Mouse (Mus musculus): ENCODE measurements around the gene Olfr51. TPM values are rescaled to one million over a fixed set of nuclear protein-coding genes. Genes with fewer than 3 reads are reported as not detected.
"Not testable (repeated sequence)": the region's sequence is repeated elsewhere in the genome, so short reads cannot be mapped to it uniquely, and the experiment has no call there.

The Olfr51 gene
- polyA plus RNA-seq, 2 experiments, result not detected

DNA sequence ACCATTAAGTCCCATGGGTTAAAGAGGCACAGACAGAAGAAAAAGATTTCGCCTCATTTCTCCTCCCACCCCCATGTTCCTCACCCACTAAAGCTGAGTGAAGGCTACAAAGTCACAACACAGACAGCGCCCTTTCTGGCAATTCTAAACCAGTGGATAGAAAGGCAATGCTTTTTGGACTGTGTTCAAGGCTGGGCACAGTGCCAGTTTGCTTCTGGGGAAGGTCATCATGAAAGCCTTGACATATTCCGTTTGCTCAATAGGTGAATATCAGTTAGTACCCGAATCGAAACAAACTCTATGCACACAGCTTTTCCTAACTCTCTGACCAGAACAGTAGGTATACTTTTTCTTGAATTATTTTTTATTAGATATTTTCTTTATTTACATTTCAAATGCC lies 8.4 kb downstream of the Olfr51 start:
- Histone ChIP-seq H3K27me3 (ENCODE audit: control insufficient read depth, insufficient read depth, low read length) (no peaks in the 10 kb centered on the region), H3K4me2 (replicated peaks; ENCODE audit: low read depth, low read length, severe bottlenecking) (no peak overlapping the region), H3K9me3 (ENCODE audit: control insufficient read depth, low read length) (no peaks in the 10 kb centered on the region), H3K27ac (replicated peaks; ENCODE audit: low read depth, low read length) (no peak overlapping the region), H3K36me3 (ENCODE audit: control insufficient read depth, insufficient read depth, low read length) (no peaks in the 10 kb centered on the region), H3K9ac (ENCODE audit: low read depth, low read length, severe bottlenecking) (no peak overlapping the region), H3K4me3 (replicated peaks; ENCODE audit: low read length) (no peak overlapping the region), H3K4me1 (ENCODE audit: control insufficient read depth, insufficient read depth, low read length) (no peaks in the 10 kb centered on the region)
- ATAC-seq (ENCODE audit: low FRiP score, low read depth), result no peak
- TF ChIP-seq POLR2A (IDR thresholded peaks at IDR 0.05; ENCODE audit: borderline replicate concordance, extremely low read depth, insufficient read depth, insufficient read length), result no peak
- WGBS, result 74% methylated on average over 5 of the region's 5 CpGs
- no peak for DNase-seq (ENCODE audit: low spot score)

DNA sequence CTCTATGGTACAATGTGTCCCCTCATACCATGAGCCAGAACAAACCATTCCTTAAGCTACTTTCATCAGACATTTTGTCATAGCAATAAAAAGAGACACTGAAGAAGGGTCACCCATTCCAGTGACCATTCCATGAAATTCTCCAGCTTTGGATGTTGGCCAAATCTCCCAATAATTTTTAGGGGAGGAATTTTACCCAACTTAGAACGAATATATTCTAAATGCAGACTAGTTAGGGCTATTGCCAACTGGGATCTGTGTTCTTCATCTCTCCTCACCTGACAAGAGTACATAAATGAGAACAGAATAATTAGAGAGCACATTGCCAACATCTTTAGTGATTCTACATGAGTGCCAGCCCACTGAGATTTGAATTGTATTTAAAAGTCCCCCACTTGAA lies 10.5 kb downstream of the Olfr51 start, which contains the start of gene Olfr54:
TSS of gene Olfr54 (plus strand) at position 301 of the 400 bp plus-strand sequence.
- no peaks in the 10 kb centered on the region for H3K36me3 ChIP-seq (ENCODE audit: control insufficient read depth, insufficient read depth, low read length)

DNA sequence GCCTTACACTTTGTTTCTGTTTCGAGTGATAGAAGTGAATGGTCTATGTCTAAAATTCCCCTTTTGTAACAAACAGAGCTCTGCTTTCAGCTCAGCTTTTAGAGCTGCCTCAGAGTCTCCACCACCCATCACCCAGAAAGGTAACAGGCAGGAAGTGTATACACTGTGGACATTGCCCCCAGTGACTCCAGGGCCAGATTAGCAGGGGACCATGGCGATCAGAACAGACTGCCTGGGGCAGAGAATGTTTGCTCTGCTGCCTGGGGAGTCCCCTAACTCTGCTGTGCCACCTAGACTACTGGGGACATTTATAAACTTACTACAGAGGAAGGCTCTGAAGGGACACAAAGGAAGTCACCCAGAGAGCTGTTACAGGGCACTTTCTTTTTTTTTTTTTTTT lies 12.9 kb downstream of the Olfr51 start:
- no peaks in the 10 kb centered on the region for H3K27me3 ChIP-seq (ENCODE audit: control insufficient read depth, insufficient read depth, low read length)
- TF ChIP-seq POLR2A (IDR thresholded peaks at IDR 0.05; ENCODE audit: borderline replicate concordance, extremely low read depth, insufficient read depth, insufficient read length), result no peak
- ATAC-seq (ENCODE audit: low FRiP score, low read depth) (no peak), DNase-seq (ENCODE audit: low spot score) (no peak)
- 53% methylated on average over 2 of the region's 2 CpGs for WGBS
- no peak overlapping the region for H3K4me3 ChIP-seq (replicated peaks; ENCODE audit: low read length)
- H3K27ac ChIP-seq (replicated peaks; ENCODE audit: low read depth, low read length), result no peak overlapping the region
- H3K9me3 ChIP-seq (ENCODE audit: control insufficient read depth, low read length), result no peaks in the 10 kb centered on the region
- H3K36me3 ChIP-seq (ENCODE audit: control insufficient read depth, insufficient read depth, low read length), result no peaks in the 10 kb centered on the region
- no peak overlapping the region for H3K4me2 ChIP-seq (replicated peaks; ENCODE audit: low read depth, low read length, severe bottlenecking)
- no peak overlapping the region for H3K9ac ChIP-seq (ENCODE audit: low read depth, low read length, severe bottlenecking)
- H3K4me1 ChIP-seq (ENCODE audit: control insufficient read depth, insufficient read depth, low read length), result no peaks in the 10 kb centered on the region

More for the DNA sequence above, 10.5 kb downstream of the Olfr51 start, which contains the start of gene Olfr54:
- H3K27ac ChIP-seq (replicated peaks; ENCODE audit: low read depth, low read length), result no peak within 1 kb of the TSS
- H3K4me2 ChIP-seq (replicated peaks; ENCODE audit: low read depth, low read length, severe bottlenecking), result no peak within 1 kb of the TSS
- no peak for ATAC-seq (ENCODE audit: low FRiP score, low read depth)
- H3K9ac ChIP-seq (ENCODE audit: low read depth, low read length, severe bottlenecking), result no peak within 1 kb of the TSS
- no peak for TF ChIP-seq POLR2A (IDR thresholded peaks at IDR 0.05; ENCODE audit: borderline replicate concordance, extremely low read depth, insufficient read depth, insufficient read length)
- H3K4me3 ChIP-seq (replicated peaks; ENCODE audit: low read length), result no peak within 1 kb of the TSS
- H3K4me1 ChIP-seq (ENCODE audit: control insufficient read depth, insufficient read depth, low read length), result no peaks in the 10 kb centered on the region
- WGBS, result 58% methylated on average over 1 of the region's 1 CpGs
- H3K9me3 ChIP-seq (ENCODE audit: control insufficient read depth, low read length), result no peaks in the 10 kb centered on the region
- no peak for DNase-seq (ENCODE audit: low spot score)
- H3K27me3 ChIP-seq (ENCODE audit: control insufficient read depth, insufficient read depth, low read length), result no peaks in the 10 kb centered on the region

DNA sequence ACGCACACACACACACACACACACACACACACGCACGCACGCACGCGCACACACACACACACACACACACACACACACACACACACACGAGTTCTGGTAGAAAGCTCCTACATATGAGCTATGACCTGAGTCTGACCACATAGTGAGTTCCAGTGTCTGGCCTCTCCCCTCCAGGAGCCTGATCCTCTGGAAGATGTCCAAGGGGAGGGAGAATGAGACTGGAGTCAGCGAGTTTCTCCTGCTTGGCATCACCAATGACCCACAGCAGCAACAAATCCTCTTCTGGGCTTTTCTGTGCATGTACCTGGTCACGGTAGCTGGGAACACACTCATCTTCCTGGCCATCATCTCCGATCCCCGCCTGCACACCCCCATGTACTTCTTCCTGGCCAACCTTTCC lies 23.4 kb downstream of the Olfr51 start:
- H3K9me3 ChIP-seq (ENCODE audit: control insufficient read depth, low read length); DNase-seq (ENCODE audit: low spot score); H3K9ac ChIP-seq (ENCODE audit: low read depth, low read length, severe bottlenecking); H3K4me3 ChIP-seq (replicated peaks; ENCODE audit: low read length); H3K4me1 ChIP-seq (ENCODE audit: control insufficient read depth, insufficient read depth, low read length); ATAC-seq (ENCODE audit: low FRiP score, low read depth); H3K4me2 ChIP-seq (replicated peaks; ENCODE audit: low read depth, low read length, severe bottlenecking); H3K27ac ChIP-seq (replicated peaks; ENCODE audit: low read depth, low read length); H3K27me3 ChIP-seq (ENCODE audit: control insufficient read depth, insufficient read depth, low read length); H3K36me3 ChIP-seq (ENCODE audit: control insufficient read depth, insufficient read depth, low read length): not testable (repeated sequence)
- 82% methylated on average over 11 of the region's 11 CpGs for WGBS

DNA sequence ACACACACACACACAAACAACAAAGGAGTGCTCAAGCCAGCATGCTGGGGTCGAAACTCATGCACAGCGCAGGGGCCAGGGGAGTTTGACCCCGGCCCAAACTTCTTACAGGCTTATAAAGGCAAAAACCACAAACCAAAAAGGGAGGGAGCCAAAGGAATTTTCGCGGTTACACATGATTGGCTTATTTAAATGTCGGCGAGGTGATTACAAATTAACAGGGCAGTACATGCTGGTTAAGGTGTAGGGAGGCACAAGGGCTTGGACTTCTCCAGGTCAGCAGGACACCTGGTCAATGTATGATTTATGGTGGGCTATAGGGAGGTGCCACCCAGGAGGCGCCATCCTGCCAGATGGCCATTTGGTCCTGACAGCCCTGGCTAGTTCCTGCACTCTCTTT lies 26.0 kb downstream of the Olfr51 start:
- not testable (repeated sequence) for DNase-seq (ENCODE audit: low spot score); H3K4me3 ChIP-seq (replicated peaks; ENCODE audit: low read length); H3K36me3 ChIP-seq (ENCODE audit: control insufficient read depth, insufficient read depth, low read length); H3K9me3 ChIP-seq (ENCODE audit: control insufficient read depth, low read length); H3K4me2 ChIP-seq (replicated peaks; ENCODE audit: low read depth, low read length, severe bottlenecking); H3K9ac ChIP-seq (ENCODE audit: low read depth, low read length, severe bottlenecking); H3K4me1 ChIP-seq (ENCODE audit: control insufficient read depth, insufficient read depth, low read length); H3K27ac ChIP-seq (replicated peaks; ENCODE audit: low read depth, low read length); H3K27me3 ChIP-seq (ENCODE audit: control insufficient read depth, insufficient read depth, low read length); ATAC-seq (ENCODE audit: low FRiP score, low read depth)
- 46% methylated on average over 8 of the region's 8 CpGs for WGBS

DNA sequence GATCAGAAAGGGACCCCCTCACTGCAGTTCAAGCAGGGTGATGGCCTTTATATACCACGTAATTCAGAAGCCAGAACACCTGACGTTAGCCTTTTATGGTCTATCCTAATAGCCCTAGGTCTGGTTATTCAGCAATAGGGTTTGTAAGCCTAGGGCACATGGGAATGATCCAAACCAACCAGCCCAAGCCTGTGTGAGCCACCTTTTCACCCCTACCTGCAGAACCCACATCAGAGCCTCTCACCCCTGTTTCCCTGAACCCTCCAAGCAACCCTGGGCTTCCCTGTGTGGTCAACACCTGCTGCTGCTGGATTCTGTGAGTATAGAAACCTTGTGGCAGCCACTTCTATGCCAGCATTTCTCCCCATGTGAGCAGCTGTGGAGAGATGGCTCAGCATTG lies 26.8 kb downstream of the Olfr51 start:
- Histone ChIP-seq H3K27me3 (ENCODE audit: control insufficient read depth, insufficient read depth, low read length) (no peaks in the 10 kb centered on the region), H3K9ac (ENCODE audit: low read depth, low read length, severe bottlenecking) (no peak overlapping the region), H3K4me3 (replicated peaks; ENCODE audit: low read length) (no peak overlapping the region), H3K36me3 (ENCODE audit: control insufficient read depth, insufficient read depth, low read length) (no peaks in the 10 kb centered on the region), H3K9me3 (ENCODE audit: control insufficient read depth, low read length) (no peaks in the 10 kb centered on the region), H3K4me2 (replicated peaks; ENCODE audit: low read depth, low read length, severe bottlenecking) (no peak overlapping the region), H3K4me1 (ENCODE audit: control insufficient read depth, insufficient read depth, low read length) (no peaks in the 10 kb centered on the region), H3K27ac (replicated peaks; ENCODE audit: low read depth, low read length) (no peak overlapping the region)
- no peak for DNase-seq (ENCODE audit: low spot score)
- no peak for TF ChIP-seq POLR2A (IDR thresholded peaks at IDR 0.05; ENCODE audit: borderline replicate concordance, extremely low read depth, insufficient read depth, insufficient read length)
- ATAC-seq (ENCODE audit: low FRiP score, low read depth), result no peak
- 16% methylated on average over 2 of the region's 2 CpGs for WGBS

All from limb, embryonic 14.5 days (tissue).